Mouse (Mus musculus) erythroblast, embryonic 14.5 days (primary cell): ENCODE data around the gene Fdxr. TPM values are rescaled to one million over a fixed set of nuclear protein-coding genes. Genes with fewer than 3 reads are reported as not detected.

ENCODE experiments used
- H3K27me3 ChIP-seq: 2 replicates; pipeline ENCODE4 v1.6.1; 2012; ENCODE audit warnings: inconsistent platforms; ENCODE audit not compliant: control insufficient read depth
- H3K36me3 ChIP-seq: 2 replicates; pipeline ENCODE4 v1.6.1; 2012; ENCODE audit warnings: mild to moderate bottlenecking, inconsistent platforms; ENCODE audit not compliant: control insufficient read depth
- H3K4me1 ChIP-seq: 2 replicates; pipeline ENCODE4 v1.6.1; 2012; ENCODE audit warnings: inconsistent platforms; ENCODE audit not compliant: control insufficient read depth
- H3K4me3 ChIP-seq: replicated peaks from 2 replicates; pipeline ENCODE3; 2012; ENCODE audit warnings: moderate library complexity, mild to moderate bottlenecking, inconsistent platforms
- H3K9me3 ChIP-seq: 2 replicates; pipeline ENCODE4 v1.6.1; 2012; ENCODE audit warnings: low read length, inconsistent platforms, mixed read lengths; ENCODE audit not compliant: control insufficient read depth
- GATA1 ChIP-seq: IDR thresholded peaks from 2 replicates; pipeline ENCODE4 v1.6.1; 2012; ENCODE audit warnings: low read length, inconsistent platforms, mixed read lengths
- TAL1 ChIP-seq: IDR thresholded peaks from 3 replicates; pipeline ENCODE4 v1.6.1; 2012; ENCODE audit warnings: low read length, inconsistent platforms, mixed read lengths
- polyA plus RNA-seq: library from polyadenylated mRNA; stranded (reverse); fragments of >175 nt; gene quantifications from 2 replicates; pipeline ENCODE4 v1.2.3, GENCODE M21; 2012

Fdxr gene
- polyA plus RNA-seq, 1 experiment = 1.5 TPM

GRCm38 (mm10) chr11:115219685-115220084 lies 57.2 kb downstream of the Fdxr start:
- peaks cover 11% of the 10 kb centered on the region for H3K4me1 ChIP-seq
- no peaks in the 10 kb centered on the region for H3K27me3 ChIP-seq
- no peak overlapping the region for H3K4me3 ChIP-seq
- no peaks in the 10 kb centered on the region for H3K9me3 ChIP-seq
- TF ChIP-seq GATA1 (no peak), TAL1 (no peak)
- no peaks in the 10 kb centered on the region; the same call in 1 of the 2 replicates for H3K36me3 ChIP-seq

- H3K4me3 ChIP-seq = no peak overlapping the region
- no peaks in the 10 kb centered on the region; the same call in 1 of the 2 replicates for H3K36me3 ChIP-seq
- no peaks in the 10 kb centered on the region for H3K27me3 ChIP-seq
- peaks cover 11% of the 10 kb centered on the region for H3K4me1 ChIP-seq
- no peak for TF ChIP-seq GATA1
- TF ChIP-seq TAL1 = no peak
- H3K9me3 ChIP-seq = no peaks in the 10 kb centered on the region
Observed at GRCm38 (mm10) chr11:115219263-115219662, 57.6 kb downstream of the Fdxr start.

Other genes starting within 250 kb of the Fdxr start
- gene Cd300ld5, start 239.3 kb downstream of the Fdxr start, polyA plus RNA-seq = not detected in 2 replicates
- not detected in 2 replicates for gene Cd300ld3, start 228.6 kb downstream of the Fdxr start, polyA plus RNA-seq
- not detected in 2 replicates for gene Cd300e, start 214.9 kb downstream of the Fdxr start, polyA plus RNA-seq
- 0.01 TPM in 1 of 2 replicates, not detected in the other for gene Rab37, start 185.6 kb downstream of the Fdxr start, polyA plus RNA-seq
- not detected in 2 replicates for gene Cd300lf, start 143.1 kb downstream of the Fdxr start, polyA plus RNA-seq
- gene Slc9a3r1, start 113.7 kb downstream of the Fdxr start, polyA plus RNA-seq = 1.8 and 2.1 TPM in 2 replicates
- 0.21 and 0.29 TPM in 2 replicates for gene Tmem104, start 89.6 kb downstream of the Fdxr start, polyA plus RNA-seq
- gene Nat9, start 89.2 kb downstream of the Fdxr start, polyA plus RNA-seq = 0.99 and 1.5 TPM in 2 replicates
- gene Grin2c, start 9.8 kb downstream of the Fdxr start, polyA plus RNA-seq = 0.01 TPM in 2 replicates
- 0.01 TPM in 1 of 2 replicates, not detected in the other for gene Fads6, start 20.6 kb upstream of the Fdxr start, polyA plus RNA-seq
- not detected in 2 replicates for gene Otop2, start 30.1 kb upstream of the Fdxr start, polyA plus RNA-seq
- not detected in 2 replicates for gene Ush1g, start 45.0 kb upstream of the Fdxr start, polyA plus RNA-seq
- gene Otop3, start 57.7 kb upstream of the Fdxr start, polyA plus RNA-seq = not detected in 2 replicates
- gene Hid1, start 90.7 kb upstream of the Fdxr start, polyA plus RNA-seq = 0.03 TPM in 1 of 2 replicates, not detected in the other
- 0.01 TPM in 1 of 2 replicates, not detected in the other for gene Cdr2l, start 104.9 kb upstream of the Fdxr start, polyA plus RNA-seq
- gene Mrpl58, start 126.7 kb upstream of the Fdxr start, polyA plus RNA-seq = 5.7 and 6.6 TPM in 2 replicates
- gene Atp5h, start 142.9 kb upstream of the Fdxr start, polyA plus RNA-seq = 19.5 and 23.1 TPM in 2 replicates
- 1.3 and 1.9 TPM in 2 replicates for gene Kctd2, start 143.1 kb upstream of the Fdxr start, polyA plus RNA-seq
- gene Trim80, start 163.5 kb upstream of the Fdxr start, polyA plus RNA-seq = not detected in 2 replicates
- gene Slc16a5, start 185.4 kb upstream of the Fdxr start, polyA plus RNA-seq = 0.02 TPM in 1 of 2 replicates, not detected in the other
- 0.73 and 0.87 TPM in 2 replicates for gene Armc7, start 198.6 kb upstream of the Fdxr start, polyA plus RNA-seq
- 4.8 and 6.4 TPM in 2 replicates for gene Nt5c, start 214.8 kb upstream of the Fdxr start, polyA plus RNA-seq
- gene Jpt1, start 237.3 kb upstream of the Fdxr start, polyA plus RNA-seq = 82.3 and 86.6 TPM in 2 replicates